Mouse (Mus musculus) embryo, embryonic 10.5 days (tissue): ENCODE measurements around the gene Gpr165.

Experiments used
- DNase-seq: peaks from one replicate; pipeline ENCODE4 v3.0.0-alpha.2; 2015; ENCODE audit warnings: low spot score

Gpr165 gene

GRCm38 (mm10) chrX:96712907-96713774, at the start of gene Gpr165:
Gpr165 (plus strand) TSS chrX:96713441.
- peak; percentile 70 for DNase-seq

- DNase-seq: no peak
Measured at GRCm38 (mm10) chrX:96674871-96675270, 38.4 kb upstream of the Gpr165 start.
